Comparison of ENCODE assay signal across 8 mouse cellular contexts in genomic region chr2:160364666-160365065, GRCm38 (mm10). TPM values are rescaled to one million over a fixed set of nuclear protein-coding genes. Genes with fewer than 3 reads are reported as not detected.
DNase-seq lines count a peak whose midpoint lies in the region; ATAC-seq and TF ChIP-seq lines count a peak whose summit lies in the region.

No protein-coding gene starts in this region.

- peak overlapping the region; percentile 35 for H3K4me3 ChIP-seq in lung, adult 2 months (replicated peaks; ENCODE audit: extremely low read depth, low read depth, low read length)
- H3K4me3 ChIP-seq in embryonic fibroblast, embryonic 13.5 days (ENCODE audit: insufficient read depth, low read length): peak overlapping the region; percentile 57; the same call in 1 of the 2 replicates
- H3K4me3 ChIP-seq in intestine, embryonic 15.5 days (replicated peaks): peak overlapping the region; percentile 59
- peak overlapping the region; percentile 59 for H3K4me3 ChIP-seq in neural tube, embryonic 12.5 days

- 34% methylated on average over 12 of the region's 12 CpGs for WGBS in lung, adult 2 months
- 5% methylated on average over 12 of the region's 12 CpGs for WGBS in intestine, embryonic 15.5 days
- under 1% methylated on average over 12 of the region's 12 CpGs for WGBS in neural tube, embryonic 12.5 days

- no peak overlapping the region for H3K9ac ChIP-seq in intestine, embryonic 15.5 days
- no peak overlapping the region for H3K9ac ChIP-seq in neural tube, embryonic 12.5 days

- no peaks in the 10 kb centered on the region for H3K36me3 ChIP-seq in intestine, embryonic 15.5 days
- no peaks in the 10 kb centered on the region for H3K36me3 ChIP-seq in neural tube, embryonic 12.5 days

- peaks cover 74% of the 10 kb centered on the region for H3K27me3 ChIP-seq in intestine, embryonic 15.5 days (replicated peaks)
- peaks cover 78% of the 10 kb centered on the region for H3K27me3 ChIP-seq in neural tube, embryonic 12.5 days (replicated peaks)

- H3K27ac ChIP-seq in embryonic fibroblast, embryonic 13.5 days (ENCODE audit: insufficient read depth, low read length): no peak overlapping the region
- no peak overlapping the region for H3K27ac ChIP-seq in intestine, embryonic 15.5 days
- no peak overlapping the region for H3K27ac ChIP-seq in neural tube, embryonic 12.5 days

- DNase-seq in lung, adult 2 months: no peak
- no peak for DNase-seq in lung, postnatal 14 days
- DNase-seq in adrenal gland, postnatal 4 days (ENCODE audit: low spot score in 2 of 2): no peak
- DNase-seq in ovary, adult 18-20 months (ENCODE audit: low spot score): no peak

- ATAC-seq in intestine, embryonic 15.5 days: no peak
- no peak for ATAC-seq in neural tube, embryonic 12.5 days (ENCODE audit: low FRiP score, low read depth)
- ATAC-seq in inflammation-experienced regulatory T-cells, adult 6 months: no peak

- peaks cover 17% of the 10 kb centered on the region for H3K4me1 ChIP-seq in lung, adult 2 months (ENCODE audit: control insufficient read depth, insufficient read depth, low read length)
- no peaks in the 10 kb centered on the region for H3K4me1 ChIP-seq in embryonic fibroblast, embryonic 13.5 days (ENCODE audit: control insufficient read depth, insufficient read depth, low read length)
- peaks cover 30% of the 10 kb centered on the region for H3K4me1 ChIP-seq in intestine, embryonic 15.5 days (replicated peaks)
- peaks cover 34% of the 10 kb centered on the region for H3K4me1 ChIP-seq in neural tube, embryonic 12.5 days

- peak overlapping the region; percentile 98 for H3K4me2 ChIP-seq in intestine, embryonic 15.5 days (replicated peaks)
- peak overlapping the region; percentile 80 for H3K4me2 ChIP-seq in neural tube, embryonic 12.5 days (replicated peaks)

- TF ChIP-seq POLR2A in lung, adult 2 months (IDR thresholded peaks at IDR 0.05; ENCODE audit: borderline replicate concordance, extremely low read depth, low read depth, low read length): no peak
- no peak for TF ChIP-seq POLR2A in embryonic fibroblast, embryonic 13.5 days (IDR thresholded peaks at IDR 0.05; ENCODE audit: low read depth, low read length)

- no peak for TF ChIP-seq CTCF in lung, adult 2 months (IDR thresholded peaks at IDR 0.05; ENCODE audit: insufficient read depth, low read length)
- no peak for TF ChIP-seq CTCF in embryonic fibroblast, embryonic 13.5 days (IDR thresholded peaks at IDR 0.05; ENCODE audit: borderline replicate concordance, insufficient read depth, low read length)

- no peaks in the 10 kb centered on the region for H3K9me3 ChIP-seq in intestine, embryonic 15.5 days
- H3K9me3 ChIP-seq in neural tube, embryonic 12.5 days: no peaks in the 10 kb centered on the region

RNA-seq across cellular contexts. Expression of gene Mafb, which starts 2.2 kb away (rescaled TPM):
- 5.3 and 5.4 TPM in 2 replicates for polyA plus RNA-seq in lung, adult 2 months (2012; rRNA removed)
- 2.9 and 12.5 TPM in 2 replicates for polyA plus RNA-seq in embryonic fibroblast, embryonic 13.5 days (2011; ENCODE audit: insufficient read length, low read depth, missing spikeins)
- 10.1 and 12.0 TPM in 2 replicates for polyA plus RNA-seq in intestine, embryonic 15.5 days (2015; fragmentation: Nextera tagmentation; extraction: Ambion mirVana)
- 20.2 and 21.6 TPM in 2 replicates for polyA plus RNA-seq in neural tube, embryonic 12.5 days (2016; fragmentation: Nextera tagmentation; extraction: Ambion mirVana)
- 10 to 100 TPM; 17.5 to 24.6 TPM for total RNA-seq in adrenal gland, postnatal 4 days (2021)
- not detected for polyA plus RNA-seq in inflammation-experienced regulatory T-cells, adult 6 months (2017; shearing (Covaris generic))

RNA-seq across cellular contexts. Expression of gene Gm826, which starts 30.7 kb away (rescaled TPM):
- polyA plus RNA-seq in lung, adult 2 months (2012; rRNA removed): 0.58 TPM in 1 of 2 replicates, not detected in the other
- not detected in 2 replicates for polyA plus RNA-seq in embryonic fibroblast, embryonic 13.5 days (2011; ENCODE audit: insufficient read length, low read depth, missing spikeins)
- 15.1 and 15.3 TPM in 2 replicates for polyA plus RNA-seq in intestine, embryonic 15.5 days (2015; fragmentation: Nextera tagmentation; extraction: Ambion mirVana)
- 0.39 TPM in 1 of 2 replicates, not detected in the other for polyA plus RNA-seq in neural tube, embryonic 12.5 days (2016; fragmentation: Nextera tagmentation; extraction: Ambion mirVana)
- under 1 TPM; 0.90 TPM for total RNA-seq in adrenal gland, postnatal 4 days (2021)
- not detected for polyA plus RNA-seq in inflammation-experienced regulatory T-cells, adult 6 months (2017; shearing (Covaris generic))

Comparison
In these comparisons a context has a peak if more than half of its experiments do, and no peak if none do; other contexts are left out.
1. RNA of gene Gm826, which starts 30.7 kb away (polyA plus RNA-seq): 15.1 to 15.3 TPM in intestine, embryonic 15.5 days; 0.58 TPM in lung, adult 2 months, 0.39 TPM in neural tube, embryonic 12.5 days, not detected in embryonic fibroblast, embryonic 13.5 days and not detected in inflammation-experienced regulatory T-cells, adult 6 months; every median in the first group is over 10 times any median in the second.
2. Peak in every context shown above with its lines, with median percentiles within 50 percentile points of each other: H3K4me3 ChIP-seq.